Mouse (Mus musculus): ENCODE results near the gene Gnaq.
"Not testable (repeated sequence)": the region's sequence is repeated elsewhere in the genome, so short reads cannot be mapped to it uniquely, and the experiment has no call there.

Gene Gnaq

GRCm38 (mm10) chr19:16142990-16143389, 10.4 kb downstream of the Gnaq start:
- no peak for DNase-seq (ENCODE audit: low read depth, low spot score)

- no peak for DNase-seq (ENCODE audit: low read depth, low spot score)
Measured at GRCm38 (mm10) chr19:16147446-16147845, 14.8 kb downstream of the Gnaq start.

- no peak for DNase-seq (ENCODE audit: low read depth, low spot score)
Measured at GRCm38 (mm10) chr19:16149094-16149493, 16.5 kb downstream of the Gnaq start.

DNA sequence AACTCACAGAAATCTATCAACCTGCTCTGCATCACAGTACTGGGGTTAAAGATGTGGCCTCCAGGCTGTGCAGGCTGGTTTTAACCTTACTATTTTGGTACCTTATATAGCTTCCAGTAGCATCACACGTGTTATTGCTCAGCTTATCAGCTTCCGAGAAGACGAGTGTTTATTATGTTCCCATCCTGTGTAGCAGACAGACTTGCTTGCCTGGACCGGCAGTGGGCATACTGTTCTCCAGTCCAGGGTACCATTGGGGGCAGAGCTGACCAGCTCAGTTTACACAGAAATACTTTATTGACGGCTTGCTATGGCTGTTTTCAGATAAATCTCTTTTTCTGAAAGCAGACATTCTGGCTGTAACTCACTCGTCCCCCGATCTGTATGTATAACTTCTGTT, 17.7 kb downstream of the Gnaq start:
- DNase-seq (ENCODE audit: low read depth, low spot score): no peak

- DNase-seq (ENCODE audit: low read depth, low spot score): no peak
Measured at GRCm38 (mm10) chr19:16153851-16154250, 21.2 kb downstream of the Gnaq start.

DNA sequence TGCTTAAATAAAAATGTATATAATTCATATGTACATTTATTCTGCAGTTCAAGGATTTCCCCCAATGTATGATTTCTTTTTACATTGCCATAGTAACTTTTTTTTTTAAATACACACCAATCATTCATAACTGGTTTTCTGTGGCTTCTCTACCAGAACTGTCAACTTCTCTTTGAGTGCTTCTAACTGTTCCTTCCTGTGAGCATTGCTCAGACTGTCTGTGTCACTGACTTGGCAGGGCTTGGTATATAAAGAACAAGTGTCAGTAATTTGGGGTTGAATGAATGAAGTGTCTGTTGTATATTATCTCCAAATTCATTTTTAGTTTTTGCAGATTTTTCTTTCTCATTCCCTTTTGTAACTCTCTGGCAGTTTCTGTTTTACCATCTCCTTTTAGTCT, 21.8 kb downstream of the Gnaq start:
- no peak for DNase-seq (ENCODE audit: low read depth, low spot score)

DNA sequence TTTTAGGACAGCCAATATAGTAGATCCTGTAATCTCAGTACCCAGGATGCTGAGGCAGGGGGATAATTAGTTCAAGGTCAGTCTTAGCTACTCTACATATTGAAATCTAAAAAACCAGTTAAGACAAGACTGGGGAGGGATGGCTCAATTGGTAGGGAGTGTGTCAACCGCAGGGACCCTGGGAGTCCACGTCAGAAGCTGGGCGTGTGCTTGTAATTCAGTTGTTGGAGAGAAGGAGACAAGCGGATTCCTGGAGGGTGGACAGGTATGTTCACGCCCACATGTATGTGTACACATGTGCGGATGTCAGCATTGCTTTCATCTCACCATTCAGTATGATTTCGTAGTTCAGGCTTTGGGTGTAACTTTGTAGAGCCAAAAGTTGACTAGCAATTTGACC, 24.5 kb downstream of the Gnaq start:
- DNase-seq (ENCODE audit: low read depth, low spot score): no peak

GRCm38 (mm10) chr19:16160759-16161158, 28.1 kb downstream of the Gnaq start:
- DNase-seq (ENCODE audit: low read depth, low spot score): no peak

DNA sequence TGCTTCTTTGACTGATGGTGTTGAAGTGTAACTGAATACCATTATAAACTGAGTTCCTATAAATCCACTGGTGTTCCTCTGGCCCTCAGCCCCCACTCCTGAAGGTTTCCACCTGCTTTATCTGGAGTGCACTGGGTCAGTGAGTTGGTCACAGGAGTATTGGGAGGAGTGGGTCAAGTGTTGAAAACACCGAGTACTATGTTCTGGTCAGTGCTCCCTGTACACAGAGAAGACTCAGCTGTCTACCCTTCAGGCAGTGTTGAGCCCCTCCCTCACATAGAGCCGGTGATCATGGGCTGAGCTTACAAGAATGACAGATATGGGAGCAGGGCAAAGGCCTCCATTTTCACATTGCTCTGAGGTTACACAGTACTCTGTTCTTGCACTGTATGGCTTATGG, 28.6 kb downstream of the Gnaq start:
- no peak for DNase-seq (ENCODE audit: low read depth, low spot score)

DNA sequence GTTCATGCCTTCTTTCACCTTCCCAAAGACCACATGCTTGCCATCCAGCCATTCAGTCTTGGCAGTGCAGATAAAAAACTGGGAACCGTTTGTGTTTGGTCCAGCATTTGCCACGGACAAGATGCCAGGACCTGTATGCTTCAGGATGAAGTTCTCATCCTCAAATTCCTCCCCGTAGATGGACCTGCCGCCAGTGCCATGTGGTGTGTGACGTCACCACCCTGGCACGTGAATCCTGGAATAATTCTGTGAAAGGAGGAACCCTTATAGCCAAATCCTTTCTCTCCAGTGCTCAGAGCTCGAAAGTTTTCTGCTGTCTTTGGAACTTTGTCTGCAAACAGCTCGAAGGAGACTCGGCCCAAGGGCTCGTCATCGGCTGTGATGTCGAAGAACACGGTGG, 31.8 kb downstream of the Gnaq start:
- DNase-seq (ENCODE audit: low read depth, low spot score): not testable (repeated sequence)

DNA sequence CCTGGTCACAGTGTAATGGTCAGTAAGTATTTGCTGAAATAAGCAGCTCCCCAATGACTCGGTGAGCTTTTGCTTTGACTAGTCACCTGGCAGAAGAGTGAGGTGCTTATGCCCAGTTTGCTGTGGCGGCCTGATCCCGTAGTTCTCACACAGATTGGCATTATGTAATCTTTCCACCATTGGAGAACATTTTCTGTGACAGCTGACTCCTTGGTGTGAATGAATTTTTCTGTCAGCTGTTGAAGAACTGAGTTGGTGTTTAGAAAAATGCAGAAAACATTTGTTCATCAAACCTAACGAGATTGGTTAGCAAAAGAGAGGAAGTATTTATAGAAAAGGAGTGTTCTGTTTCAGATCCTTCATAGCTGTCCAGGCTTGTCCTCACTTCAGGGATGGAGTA, 34.6 kb downstream of the Gnaq start:
- DNase-seq (ENCODE audit: low read depth, low spot score): no peak

- peak; percentile 36 for DNase-seq (ENCODE audit: low read depth, low spot score)
Measured at GRCm38 (mm10) chr19:16168192-16168591, 35.6 kb downstream of the Gnaq start.

- DNase-seq (ENCODE audit: low read depth, low spot score): peak; percentile 31
Measured at GRCm38 (mm10) chr19:16168653-16169198, 36.1 kb downstream of the Gnaq start.

DNA sequence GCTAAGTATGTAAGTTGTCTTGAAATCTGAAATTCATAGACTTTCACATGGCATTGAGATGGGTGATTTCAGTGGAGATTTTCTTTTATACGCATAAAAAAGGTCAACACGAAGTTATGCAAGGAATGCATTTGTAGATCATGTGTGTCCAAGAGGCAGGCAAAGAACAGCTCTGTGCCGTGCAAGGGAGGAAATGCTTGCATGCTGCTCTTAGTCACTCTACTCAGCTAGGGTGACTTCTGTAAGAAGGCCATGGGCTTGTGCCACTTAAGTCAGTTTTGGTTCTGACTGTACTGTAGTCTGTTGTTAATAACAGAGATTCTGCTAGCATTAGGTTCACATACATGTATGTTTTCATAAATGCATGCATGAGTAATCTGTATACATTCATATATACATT, 38.1 kb downstream of the Gnaq start:
- DNase-seq (ENCODE audit: low read depth, low spot score): no peak

DNA sequence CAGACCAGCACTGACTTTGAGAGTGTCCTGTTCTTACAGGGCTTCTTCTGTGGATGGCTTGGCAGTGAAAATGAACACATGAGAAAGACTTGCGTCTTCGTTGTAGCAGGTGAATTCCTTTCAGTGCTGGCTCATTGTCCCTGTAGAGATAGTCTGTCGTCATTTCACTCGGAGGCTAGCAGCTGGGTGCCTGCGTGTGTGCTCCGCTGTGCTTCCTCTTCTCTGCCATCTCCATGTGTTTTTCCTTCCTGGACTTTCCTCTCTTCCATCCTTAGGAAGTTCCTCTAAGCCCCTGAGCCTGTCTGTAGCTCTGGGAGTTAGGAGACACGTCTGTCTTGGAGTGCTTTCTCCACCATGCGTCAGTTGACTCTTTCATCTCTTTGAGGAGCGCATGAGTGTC, 41.1 kb downstream of the Gnaq start:
- no peak for DNase-seq (ENCODE audit: low read depth, low spot score)

- DNase-seq (ENCODE audit: low read depth, low spot score): no peak
Measured at GRCm38 (mm10) chr19:16176426-16176825, 43.8 kb downstream of the Gnaq start.

- no peak for DNase-seq (ENCODE audit: low read depth, low spot score)
Measured at GRCm38 (mm10) chr19:16177139-16177727, 44.6 kb downstream of the Gnaq start.

- DNase-seq (ENCODE audit: low read depth, low spot score): no peak
Measured at GRCm38 (mm10) chr19:16181258-16181657, 48.6 kb downstream of the Gnaq start.

GRCm38 (mm10) chr19:16181852-16182475, 49.3 kb downstream of the Gnaq start:
- peak; percentile 53 for DNase-seq (ENCODE audit: low read depth, low spot score)

DNA sequence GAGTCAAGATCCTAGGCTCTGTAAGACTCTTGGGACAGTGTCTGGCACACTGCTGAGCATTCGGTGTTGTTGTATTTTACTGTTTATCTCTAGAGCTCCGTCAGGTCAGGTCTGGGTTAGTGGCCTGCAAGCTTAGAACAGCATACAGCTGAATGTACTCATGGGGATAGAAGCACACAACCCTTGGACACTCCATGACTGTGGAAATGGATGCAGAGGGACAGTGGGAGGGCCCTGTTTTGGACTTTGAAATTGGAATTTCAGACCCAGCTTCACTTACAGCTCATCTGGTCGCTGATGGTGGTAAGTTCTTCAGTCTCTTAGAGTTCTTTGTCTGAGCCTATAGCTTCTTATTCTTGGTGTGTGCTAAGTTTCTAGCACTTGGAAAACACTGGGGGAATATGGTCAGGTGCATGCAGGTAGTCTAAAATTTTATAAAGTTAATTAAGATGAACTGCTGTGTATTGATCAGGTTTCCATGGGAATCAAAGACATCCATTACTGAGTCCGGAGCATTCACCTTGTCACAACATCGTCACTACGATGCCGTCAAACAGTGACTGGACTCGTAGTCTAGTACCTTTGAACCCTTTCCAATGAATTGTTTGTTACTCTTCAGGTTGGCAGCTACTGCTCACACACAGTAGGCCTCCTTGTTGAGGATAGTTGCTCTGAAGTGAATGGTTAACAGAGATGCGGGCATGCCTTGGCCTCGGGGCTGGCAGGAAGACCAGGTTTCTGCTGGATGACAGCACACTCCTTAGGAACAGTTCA, 51.1 kb downstream of the Gnaq start:
- DNase-seq (ENCODE audit: low read depth, low spot score): no peak

- no peak for DNase-seq (ENCODE audit: low read depth, low spot score)
Measured at GRCm38 (mm10) chr19:16186984-16187383, 54.4 kb downstream of the Gnaq start.

GRCm38 (mm10) chr19:16187952-16188351, 55.3 kb downstream of the Gnaq start:
- DNase-seq (ENCODE audit: low read depth, low spot score): no peak
